Mouse (Mus musculus): ENCODE data around the gene Ago4.
A peak's percentile ranks its signal among the peaks of the same experiment; 100 is the strongest.

The Ago4 gene

DNA sequence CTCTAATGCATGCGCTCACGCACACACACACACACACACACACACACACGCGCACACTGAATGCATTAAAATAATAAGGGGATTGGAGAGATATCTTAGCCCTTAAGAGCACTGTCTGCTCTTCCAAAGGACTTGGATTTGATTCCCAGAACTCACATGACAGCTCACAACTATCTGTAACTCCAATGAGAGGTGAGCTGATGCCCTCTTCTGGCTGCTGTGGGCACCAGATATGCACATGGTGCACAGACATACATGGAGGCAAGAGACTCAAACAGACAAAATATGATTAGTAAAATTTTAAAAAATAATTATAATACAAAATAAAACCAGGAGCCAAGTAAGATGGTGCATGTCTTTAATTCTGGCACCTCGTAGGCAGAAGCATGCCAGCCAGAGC lies 6.4 kb downstream of the Ago4 start:
- no peak for DNase-seq (ENCODE audit: extremely low read depth, low read depth, low spot score)

- DNase-seq (ENCODE audit: extremely low read depth, low read depth, low spot score): no peak
These were observed 7.1 kb downstream of the Ago4 start for GRCm38 (mm10) chr4:126526164-126526563.

DNA sequence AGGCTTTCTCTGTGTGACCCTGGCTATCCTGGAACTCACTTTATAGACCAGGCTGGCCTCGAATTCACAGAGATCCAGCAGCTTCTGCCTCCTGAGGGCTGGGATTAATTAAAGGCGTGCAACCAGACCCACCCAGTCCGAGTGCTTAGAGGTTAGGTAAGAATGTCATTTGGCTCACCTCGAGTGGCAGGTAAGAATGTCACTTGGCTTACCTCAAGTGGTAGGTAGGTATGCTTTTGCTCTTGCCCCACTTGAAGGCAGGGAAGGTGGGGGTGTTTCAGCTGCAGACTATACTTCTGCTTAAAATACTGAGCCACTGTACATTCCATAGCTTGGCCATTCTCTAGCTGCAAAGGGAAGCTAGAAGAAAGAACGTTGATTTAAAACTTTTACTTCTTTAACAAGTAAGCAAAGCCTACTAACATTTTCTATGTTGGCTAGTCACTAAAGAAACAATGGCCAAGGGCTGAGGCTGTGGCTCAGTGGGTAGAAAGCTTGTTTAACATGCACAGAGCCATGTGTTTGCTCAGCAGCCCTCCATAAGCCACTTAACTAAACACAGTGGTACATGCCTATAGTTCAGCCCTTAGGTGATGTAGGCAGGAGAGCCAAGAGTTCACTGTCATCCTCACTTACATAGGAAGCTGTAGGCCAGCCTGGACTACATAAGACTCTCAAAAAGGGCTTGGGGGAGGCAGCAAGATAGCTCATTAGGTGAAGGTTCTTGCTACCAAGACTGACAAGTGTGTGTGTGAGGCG lies 20.8 kb downstream of the Ago4 start:
- DNase-seq (ENCODE audit: extremely low read depth, low read depth, low spot score): peak; percentile 67

DNA sequence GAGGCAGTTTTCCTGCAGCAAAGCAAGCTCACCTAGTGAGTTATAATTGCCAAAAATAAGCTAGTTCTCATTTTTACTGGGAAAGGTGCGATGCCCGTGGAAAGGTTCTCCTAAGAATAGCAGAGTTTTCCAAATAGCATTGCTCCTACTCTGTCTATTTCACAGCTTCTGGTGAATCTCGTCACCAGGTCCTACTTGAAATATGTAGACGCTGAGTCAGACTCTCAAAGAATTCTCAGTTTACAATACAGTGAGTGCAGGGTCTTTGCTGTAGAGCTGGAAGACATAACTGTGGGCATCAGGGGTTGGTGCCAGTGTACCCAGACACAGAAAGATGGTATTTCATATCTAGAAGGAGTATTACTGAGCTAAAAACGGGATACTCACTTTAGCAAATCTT lies 22.3 kb downstream of the Ago4 start:
- DNase-seq (ENCODE audit: extremely low read depth, low read depth, low spot score): no peak

DNA sequence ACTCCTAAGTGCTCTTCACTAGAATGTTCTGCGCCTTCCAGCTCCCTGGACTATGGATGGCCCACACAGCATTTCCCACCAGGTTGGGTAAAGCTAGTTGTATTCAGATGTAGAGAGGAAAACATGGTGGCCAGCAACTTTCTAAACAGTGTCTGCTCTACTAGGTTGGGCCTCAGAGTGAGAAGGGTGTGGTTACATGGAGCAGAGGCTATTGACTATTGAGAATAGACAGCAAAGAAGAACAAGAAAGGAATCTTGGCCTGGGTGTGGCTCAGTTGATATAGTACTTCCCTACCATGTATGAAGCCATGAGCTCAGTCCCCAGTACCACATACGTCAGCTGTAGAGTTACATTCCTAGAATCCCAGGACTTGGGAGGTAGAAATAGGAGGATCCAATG lies 24.2 kb downstream of the Ago4 start:
- no peak for DNase-seq (ENCODE audit: extremely low read depth, low read depth, low spot score)

- no peak for DNase-seq (ENCODE audit: extremely low read depth, low read depth, low spot score)
These were observed 25.0 kb downstream of the Ago4 start for GRCm38 (mm10) chr4:126508110-126508899.

DNA sequence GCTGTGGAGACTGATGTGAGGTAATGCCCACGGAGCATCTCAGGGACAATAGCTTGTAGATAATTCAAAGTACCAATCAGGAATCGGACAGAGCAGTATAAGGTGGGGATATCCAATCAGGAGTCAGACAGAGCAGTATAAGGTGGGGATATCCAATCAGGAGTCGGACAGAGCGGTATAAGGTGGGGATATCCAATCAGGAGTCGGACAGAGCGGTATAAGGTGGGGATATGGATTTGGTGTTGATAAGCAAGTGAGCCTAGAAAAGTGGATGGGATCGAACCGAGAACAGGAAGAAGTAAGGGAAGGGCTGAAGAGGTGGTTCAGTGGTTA lies 30.3 kb downstream of the Ago4 start:
- no peak for DNase-seq (ENCODE audit: extremely low read depth, low read depth, low spot score)

- no peak for DNase-seq (ENCODE audit: extremely low read depth, low read depth, low spot score)
These were observed 30.9 kb downstream of the Ago4 start for GRCm38 (mm10) chr4:126502141-126502976.

DNA sequence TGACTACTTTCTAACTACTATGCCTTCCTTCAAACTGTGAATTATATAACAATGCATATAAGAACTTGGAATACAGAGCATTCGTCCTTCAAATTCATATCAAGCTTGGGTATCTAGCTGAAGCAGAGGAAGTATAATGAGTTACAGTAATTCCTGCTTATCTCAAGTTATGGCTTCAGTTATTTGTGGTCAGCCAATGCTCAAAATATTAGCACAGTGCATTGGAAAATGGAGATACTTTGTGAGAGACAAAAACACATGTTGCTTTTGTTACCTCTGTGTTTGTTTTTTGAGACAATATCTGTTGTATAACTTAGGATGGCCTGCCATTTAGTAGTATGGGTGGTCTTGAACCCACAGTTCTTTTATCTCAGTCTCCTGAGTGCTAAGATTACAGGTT lies 34.7 kb downstream of the Ago4 start:
- DNase-seq (ENCODE audit: extremely low read depth, low read depth, low spot score): no peak

DNA sequence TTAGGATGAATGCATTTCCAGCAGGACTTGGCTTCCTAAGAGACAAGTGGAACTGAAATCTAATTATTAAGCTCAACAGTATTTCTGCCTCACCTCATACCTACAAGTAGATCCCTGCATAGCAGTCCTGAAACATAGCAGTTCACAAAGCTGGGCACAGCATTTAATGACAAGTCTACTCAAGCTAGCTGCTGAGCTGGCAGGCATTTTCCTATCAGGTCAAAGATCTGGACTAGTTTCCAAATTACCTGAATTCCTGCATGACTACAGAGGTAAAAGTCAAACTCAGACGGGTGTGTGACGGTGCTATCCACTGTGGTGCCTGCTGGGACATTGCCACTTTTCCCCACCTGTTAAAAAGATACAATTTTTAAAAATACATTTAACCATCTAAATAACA lies 36.3 kb downstream of the Ago4 start:
- peak; percentile 82 for DNase-seq (ENCODE audit: extremely low read depth, low read depth, low spot score)

DNA sequence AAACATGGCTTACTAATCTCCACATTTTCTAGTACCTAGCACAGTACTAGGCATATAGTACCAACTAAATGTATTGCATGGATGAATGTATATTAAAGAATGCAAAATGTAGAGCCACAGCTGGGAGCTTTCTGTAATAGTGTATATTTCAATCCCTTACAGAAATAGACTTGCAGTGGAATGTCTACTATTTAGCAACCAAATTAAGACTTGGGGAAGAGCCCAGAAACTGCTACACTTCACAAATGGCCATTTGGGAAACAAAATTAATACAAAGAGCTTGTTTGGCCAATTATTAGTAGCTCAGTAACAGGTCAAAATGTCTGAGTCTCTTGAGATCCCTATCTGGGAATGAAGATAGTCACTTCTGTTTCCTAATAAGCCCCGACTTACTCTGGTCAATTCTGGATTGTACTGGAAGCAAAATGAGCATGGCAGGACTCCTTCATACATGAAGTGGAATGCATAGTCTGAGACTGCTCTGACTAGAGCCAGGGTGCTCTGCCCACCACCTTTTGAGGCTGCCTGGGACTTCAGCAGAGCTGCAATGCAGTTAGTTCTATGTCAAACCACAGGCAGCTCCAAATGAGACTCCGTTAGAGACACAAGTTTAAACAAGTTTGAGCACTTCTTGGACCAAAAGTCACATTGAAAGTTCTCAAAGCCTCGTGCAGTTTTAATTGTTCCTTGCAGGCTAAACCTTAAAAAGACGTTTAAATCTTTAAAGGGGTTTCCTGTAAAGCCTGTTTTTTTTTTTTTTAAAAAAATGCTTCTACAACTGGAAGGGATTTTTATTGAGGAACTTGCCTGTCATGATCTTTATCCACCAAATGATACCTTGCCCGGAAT lies 37.1 kb downstream of the Ago4 start:
- peak; percentile 74 for DNase-seq (ENCODE audit: extremely low read depth, low read depth, low spot score)

GRCm38 (mm10) chr4:126495453-126495852 lies 37.8 kb downstream of the Ago4 start:
- no peak for DNase-seq (ENCODE audit: extremely low read depth, low read depth, low spot score)

- DNase-seq (ENCODE audit: extremely low read depth, low read depth, low spot score): no peak
These were observed 39.9 kb downstream of the Ago4 start for GRCm38 (mm10) chr4:126493416-126493815.

DNA sequence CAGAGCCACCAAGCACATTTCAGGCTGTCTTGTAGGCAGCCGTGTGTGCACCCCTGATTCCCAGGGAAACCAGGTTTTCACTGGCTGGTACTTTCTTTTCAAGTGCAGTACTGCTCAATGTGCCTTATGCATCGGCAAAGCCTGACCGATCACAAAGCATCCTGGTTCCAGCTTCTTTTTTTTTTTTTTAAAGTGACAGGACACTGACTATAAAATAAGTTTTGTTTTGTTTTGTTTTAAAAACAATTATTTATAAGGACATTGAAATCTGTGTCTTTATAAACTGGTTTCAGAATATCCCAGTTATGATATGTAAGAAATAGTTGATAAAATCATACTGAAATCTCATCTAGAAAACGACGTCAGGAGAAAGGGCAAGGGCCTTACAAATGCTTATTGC lies 41.3 kb downstream of the Ago4 start:
- DNase-seq (ENCODE audit: extremely low read depth, low read depth, low spot score): no peak

GRCm38 (mm10) chr4:126490726-126491125 lies 42.5 kb downstream of the Ago4 start:
- no peak for DNase-seq (ENCODE audit: extremely low read depth, low read depth, low spot score)

- DNase-seq (ENCODE audit: extremely low read depth, low read depth, low spot score): no peak
These were observed 43.5 kb downstream of the Ago4 start for GRCm38 (mm10) chr4:126489811-126490210.

GRCm38 (mm10) chr4:126486217-126486616 lies 47.1 kb downstream of the Ago4 start:
- no peak for DNase-seq (ENCODE audit: extremely low read depth, low read depth, low spot score)

- no peak for DNase-seq (ENCODE audit: extremely low read depth, low read depth, low spot score)
These were observed 48.2 kb downstream of the Ago4 start for GRCm38 (mm10) chr4:126485065-126485464.

DNA sequence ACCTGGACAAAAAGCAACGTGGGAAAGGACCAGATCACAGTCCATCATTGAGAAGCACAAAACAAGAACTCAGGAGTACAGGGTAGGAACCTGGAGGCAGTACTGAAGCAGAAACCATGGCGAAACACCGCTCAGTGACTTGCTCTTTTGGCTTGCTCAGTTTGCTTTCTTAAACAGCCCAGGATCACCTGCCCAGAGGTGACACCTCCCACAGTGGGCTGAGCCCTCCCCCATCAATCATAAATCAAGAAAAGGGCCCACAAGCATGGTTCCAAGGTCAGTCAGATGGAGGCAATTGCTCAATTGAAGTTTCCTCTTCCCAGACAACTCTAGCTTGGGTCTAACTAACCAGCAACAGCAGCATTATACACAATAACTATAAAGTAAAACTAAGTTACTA lies 49.4 kb downstream of the Ago4 start:
- peak; percentile 65 for DNase-seq (ENCODE audit: extremely low read depth, low read depth, low spot score)

- no peak for DNase-seq (ENCODE audit: extremely low read depth, low read depth, low spot score)
These were observed 50.3 kb downstream of the Ago4 start for GRCm38 (mm10) chr4:126482951-126483350.

DNA sequence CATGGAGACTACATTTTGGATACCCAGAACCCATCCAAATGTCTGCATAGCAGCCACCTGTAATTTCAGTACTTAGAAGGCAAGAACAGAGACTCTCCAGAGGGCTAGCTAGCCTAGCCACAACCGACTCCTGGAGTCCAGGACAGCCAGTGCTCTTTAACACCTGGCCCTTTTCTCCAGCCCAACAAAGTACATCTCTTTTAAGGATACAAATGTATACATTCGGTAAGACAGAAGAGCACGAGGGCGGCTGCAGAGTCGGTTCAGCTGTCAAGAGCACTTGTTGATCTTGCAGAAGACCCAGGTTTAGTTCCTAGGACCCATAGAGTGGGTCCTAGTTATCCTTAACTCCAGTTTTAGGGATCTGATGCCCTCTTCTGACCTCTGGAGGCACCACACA lies 51.8 kb downstream of the Ago4 start:
- no peak for DNase-seq (ENCODE audit: extremely low read depth, low read depth, low spot score)
